Mouse (Mus musculus) testis, adult 2 months (tissue): ENCODE measurements at regions not wholly inside any gene's neighbourhood (a gene's known extent, or its start where the extent isn't known, plus 50 kb on each side); places are given as distances from the start of the nearest gene placed in this dataset.
"Not testable (repeated sequence)": the region's sequence is repeated elsewhere in the genome, so short reads cannot be mapped to it uniquely, and the experiment has no call there.

ENCODE experiments used
- CTCF ChIP-seq: fragments of 200-500 bp; IDR thresholded peaks from 2 replicates; pipeline ENCODE4 v1.5.1; 2012; ENCODE audit warnings: low read depth, mild to moderate bottlenecking, inconsistent platforms, low read length, moderate library complexity; ENCODE audit not compliant: control insufficient read depth, insufficient read depth, insufficient replicate concordance
- POLR2A ChIP-seq: fragments of 200-500 bp; IDR thresholded peaks from 2 replicates; pipeline ENCODE4 v1.6.1; 2012; ENCODE audit warnings: low read depth, mild to moderate bottlenecking, inconsistent platforms, low read length, moderate library complexity; ENCODE audit not compliant: control insufficient read depth

- not testable (repeated sequence) for TF ChIP-seq POLR2A, CTCF
Measured at GRCm38 (mm10) chr11:24322412-24322811, 244.6 kb downstream of the Bcl11a start.
